Mouse (Mus musculus) ES-CJ7 (cell line): ENCODE measurements around the gene Wnt3.

Source experiments
- DNase-seq: peaks from one replicate; pipeline ENCODE4 v3.0.0; 2011; ENCODE audit warnings: low read depth, low spot score

Gene Wnt3

DNA sequence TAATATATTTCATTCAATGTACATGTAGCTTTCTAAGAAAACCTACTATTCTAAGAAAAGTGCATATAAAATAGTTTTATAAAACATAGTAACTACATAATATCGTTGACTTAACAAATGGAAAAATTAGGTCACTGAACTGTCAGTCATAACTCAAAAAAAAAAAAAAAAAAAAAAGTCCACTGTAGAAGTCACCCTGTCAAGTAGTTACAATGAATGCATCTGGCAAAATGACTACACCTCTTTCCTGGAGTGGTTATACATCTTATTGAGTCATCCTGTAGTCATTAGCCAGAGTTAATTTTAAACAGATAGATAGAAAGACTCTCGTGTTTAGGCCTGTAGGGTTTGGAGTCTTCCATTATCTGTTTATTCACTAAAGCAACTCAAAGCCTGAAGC is 65.0 kb downstream of the Wnt3 start:
- no peak for DNase-seq

DNA sequence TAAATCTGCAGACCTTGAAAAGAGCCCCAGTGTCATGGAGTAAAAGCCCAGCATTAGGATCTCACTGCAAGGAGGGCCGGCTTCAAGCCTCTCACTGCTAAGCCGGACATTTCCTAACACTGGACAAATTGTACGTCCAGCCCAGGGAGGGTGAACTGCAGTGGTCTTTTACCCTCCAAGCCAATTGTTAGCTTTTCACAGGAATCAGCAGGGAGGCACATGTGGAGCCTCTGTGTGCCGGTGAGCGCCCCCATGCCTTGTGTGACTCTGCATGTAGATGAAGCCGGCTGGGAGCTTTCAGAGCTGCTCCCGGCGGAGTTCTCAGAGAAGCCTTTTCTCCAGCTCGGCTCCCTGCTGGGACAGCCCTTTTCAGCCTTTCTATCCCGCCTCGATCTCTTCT is 66.9 kb downstream of the Wnt3 start:
- DNase-seq, result peak; percentile 90

DNA sequence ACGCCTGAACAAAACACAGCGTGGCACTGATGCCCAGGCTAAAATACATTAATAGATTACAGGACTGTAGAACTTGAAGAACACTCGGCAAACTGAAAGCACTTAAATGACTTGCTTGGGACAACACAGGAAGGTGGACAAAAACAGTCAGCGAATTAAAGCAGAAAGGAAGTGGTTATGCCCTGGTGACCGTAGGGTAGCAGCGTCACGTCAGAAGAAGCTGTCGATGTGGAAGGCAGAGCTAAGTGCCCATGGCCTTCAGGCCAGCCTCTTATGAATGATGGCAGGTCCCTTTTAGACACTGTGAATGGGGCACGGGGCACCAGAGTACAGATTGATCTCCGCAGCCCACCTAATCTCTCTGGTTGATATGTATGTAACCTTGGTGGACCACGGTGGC is 74.3 kb downstream of the Wnt3 start:
- DNase-seq, result no peak

DNA sequence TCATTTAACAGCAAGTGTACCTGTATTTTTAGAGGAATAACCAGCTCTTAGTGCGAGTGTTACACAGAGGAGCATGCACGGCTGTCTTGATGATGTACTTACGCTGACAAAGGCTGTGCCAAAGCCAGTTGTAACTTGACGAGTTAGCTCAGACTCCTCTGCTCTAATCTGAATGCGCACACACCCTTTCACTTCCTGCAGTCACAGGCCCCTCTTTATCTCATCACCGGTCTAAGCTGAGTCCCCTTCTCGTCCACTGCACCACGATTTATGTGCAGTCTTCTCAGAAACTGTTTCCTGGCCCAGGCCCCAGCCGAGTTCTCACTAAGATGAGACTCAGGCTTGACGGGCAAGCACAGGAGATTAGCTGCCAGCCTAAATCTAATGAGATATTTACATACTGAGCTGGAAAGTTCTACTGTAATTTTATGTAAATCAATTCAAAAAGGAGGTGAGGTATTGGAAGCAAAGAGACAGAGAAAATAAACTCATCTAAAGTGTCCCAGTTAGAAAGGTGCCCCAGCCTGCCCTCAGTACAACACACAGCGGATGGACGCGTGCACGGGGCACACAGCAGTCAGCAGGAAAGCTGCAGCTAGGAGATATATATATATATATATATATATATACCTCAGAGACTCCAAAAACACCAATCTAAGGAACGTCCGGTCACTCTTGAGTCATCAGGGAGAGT is 78.8 kb downstream of the Wnt3 start:
- DNase-seq, result no peak

DNA sequence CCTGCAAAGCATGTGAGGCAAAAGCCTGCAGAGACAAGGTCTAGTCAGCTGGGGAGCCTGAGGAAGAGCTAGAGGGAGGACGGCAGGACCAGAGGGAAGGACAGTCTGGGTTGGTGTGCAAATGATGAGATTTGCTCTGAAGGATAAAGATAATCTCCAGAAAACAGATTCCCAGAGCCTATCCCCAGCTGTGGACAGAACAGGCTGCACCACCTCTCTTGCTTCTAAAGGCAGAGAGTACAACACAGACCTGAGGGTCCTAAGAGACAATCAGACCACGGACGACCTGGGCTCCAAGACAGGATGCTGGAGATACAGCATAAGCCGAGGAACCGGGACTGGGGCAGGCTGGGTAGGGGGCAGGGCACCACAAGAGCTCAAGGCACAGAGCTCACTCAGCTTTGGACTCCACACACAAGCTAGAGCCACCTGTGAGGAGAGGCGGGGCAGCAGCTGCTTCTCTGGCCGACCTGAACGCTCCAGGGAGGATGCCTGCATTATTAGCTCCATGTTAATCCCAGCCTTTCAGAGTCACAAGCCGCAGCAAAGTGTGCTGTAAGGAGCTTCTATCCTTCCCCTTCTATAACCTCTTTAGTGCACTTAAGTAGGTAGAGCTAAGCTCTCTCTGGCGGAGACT is 79.5 kb downstream of the Wnt3 start:
- DNase-seq, result no peak

DNA sequence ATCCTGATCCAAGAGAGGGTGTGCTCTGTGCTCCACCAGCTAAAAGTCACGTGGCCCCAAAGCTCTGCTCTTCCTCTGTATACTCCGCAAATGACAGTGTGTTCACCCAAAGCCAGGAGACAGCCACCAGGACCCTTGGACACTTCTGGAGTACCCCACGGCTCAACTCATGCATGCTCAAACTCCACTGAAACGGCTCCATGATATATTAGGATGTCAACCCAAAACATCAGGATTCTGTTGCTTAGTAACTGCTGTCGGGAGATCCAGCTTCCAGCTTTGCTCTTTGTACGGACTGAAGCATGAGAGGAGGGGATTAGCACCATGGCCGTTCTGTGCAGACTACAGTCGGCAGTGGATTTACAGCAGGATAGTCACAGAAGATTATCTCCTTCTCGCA is 80.3 kb downstream of the Wnt3 start:
- no peak for DNase-seq

DNA sequence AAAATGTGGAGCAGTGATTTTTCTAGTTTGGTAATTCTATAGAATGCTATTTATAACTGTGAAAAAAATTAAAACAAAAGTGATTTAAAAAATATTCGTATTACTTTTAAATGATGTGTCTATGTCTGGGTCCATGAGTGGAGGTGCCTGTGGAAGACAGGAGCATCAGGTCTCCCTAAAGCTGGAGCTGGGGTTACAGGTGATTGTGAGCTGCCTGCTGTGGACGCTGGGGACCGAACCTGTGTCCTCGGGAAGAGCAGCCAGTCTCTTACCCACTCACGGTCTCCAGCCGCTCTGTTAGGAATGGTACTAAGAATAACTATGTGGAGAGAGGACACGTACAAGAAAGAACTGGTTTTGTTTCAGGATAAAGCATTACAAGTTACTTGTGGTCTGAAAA is 82.7 kb downstream of the Wnt3 start:
- DNase-seq, result no peak

DNA sequence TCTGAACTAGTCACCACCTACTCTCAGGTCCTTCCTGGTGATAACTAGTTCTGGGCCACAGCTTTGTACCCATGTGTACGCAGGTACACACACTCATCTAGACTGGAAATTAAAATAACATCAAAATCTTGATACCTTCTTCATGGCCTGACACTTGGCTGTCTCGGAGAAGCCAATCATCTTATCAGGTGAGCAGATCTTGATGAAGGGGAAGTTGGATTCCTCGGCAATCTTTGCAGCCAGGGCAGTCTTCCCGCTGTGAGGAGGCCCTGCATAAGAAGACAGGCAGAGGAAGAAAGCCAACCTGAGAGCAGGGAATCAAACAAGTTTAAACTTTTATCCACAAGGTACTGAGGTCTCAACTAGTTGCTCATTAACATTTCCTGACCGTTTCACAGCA is 84.8 kb downstream of the Wnt3 start:
- DNase-seq, result no peak

DNA sequence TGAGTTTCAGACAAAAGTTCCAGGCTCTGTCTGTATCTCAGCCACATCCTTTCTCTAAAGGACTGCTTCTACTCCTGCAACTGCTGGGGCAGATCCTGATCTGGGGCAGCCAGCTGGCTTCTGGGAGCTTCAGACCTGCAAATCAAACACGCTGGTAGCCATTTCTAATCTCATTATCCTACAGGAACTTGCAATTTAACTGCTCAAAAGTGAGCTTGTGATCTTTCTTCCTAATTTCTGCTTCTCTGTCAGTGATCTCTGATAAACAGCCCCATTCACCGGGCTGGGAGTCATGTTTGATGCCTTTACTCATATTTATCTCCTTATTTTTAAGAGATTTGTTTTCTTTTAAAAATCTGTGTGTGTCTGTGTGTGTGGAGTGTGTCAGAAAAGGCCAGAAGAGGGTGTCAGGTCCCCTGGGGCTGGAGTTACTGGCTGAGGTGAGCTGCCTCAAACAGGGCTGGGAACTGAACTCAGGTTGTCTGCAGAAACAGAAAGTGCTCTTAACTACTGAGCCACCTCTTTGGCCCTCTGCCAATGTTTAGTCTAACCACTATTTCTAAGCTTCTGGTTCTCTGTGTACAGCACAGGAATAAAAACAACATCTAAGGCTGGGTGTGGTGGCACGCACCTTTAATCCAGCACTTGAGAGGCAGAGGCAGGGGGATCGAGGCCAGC is 86.1 kb downstream of the Wnt3 start:
- DNase-seq, result no peak

DNA sequence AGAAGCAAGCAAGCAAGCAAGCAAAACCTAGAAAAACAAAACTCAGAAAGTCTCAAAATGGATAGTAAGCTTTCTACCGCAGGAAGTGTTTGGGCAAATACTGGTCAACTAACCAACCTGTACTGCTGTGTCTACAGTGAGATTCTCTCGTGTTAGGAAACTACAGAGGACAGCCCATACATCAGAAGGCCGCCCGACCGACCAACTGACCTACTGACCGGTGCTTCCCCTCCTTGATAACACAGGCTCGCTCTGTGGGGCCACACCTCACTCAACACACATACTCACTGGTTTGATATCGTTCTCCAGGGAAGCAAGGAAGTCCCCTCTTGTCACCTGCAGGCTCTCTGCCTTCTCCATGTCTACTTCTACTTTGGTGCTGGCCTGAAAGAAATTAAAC is 89.0 kb downstream of the Wnt3 start:
- DNase-seq, result no peak

DNA sequence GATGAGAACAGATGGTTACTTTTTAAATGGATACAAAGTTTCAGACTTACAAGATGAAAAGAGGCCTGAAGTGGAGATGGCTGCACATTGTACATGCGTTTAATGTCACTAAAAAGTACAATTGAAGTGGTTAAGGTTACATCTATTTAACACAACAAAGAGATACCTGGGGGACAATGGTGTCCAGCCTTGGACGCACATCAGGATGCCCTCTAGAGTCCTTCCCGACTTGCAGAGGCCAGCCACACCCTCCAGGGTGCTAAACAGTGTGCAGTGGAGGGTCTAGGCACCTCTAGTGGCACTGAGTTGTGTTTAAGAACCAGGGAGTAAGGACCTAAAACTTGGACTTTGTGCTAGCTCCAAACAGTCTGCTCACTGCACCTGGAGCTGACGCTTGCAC is 90.5 kb downstream of the Wnt3 start:
- DNase-seq, result peak; percentile 51

DNA sequence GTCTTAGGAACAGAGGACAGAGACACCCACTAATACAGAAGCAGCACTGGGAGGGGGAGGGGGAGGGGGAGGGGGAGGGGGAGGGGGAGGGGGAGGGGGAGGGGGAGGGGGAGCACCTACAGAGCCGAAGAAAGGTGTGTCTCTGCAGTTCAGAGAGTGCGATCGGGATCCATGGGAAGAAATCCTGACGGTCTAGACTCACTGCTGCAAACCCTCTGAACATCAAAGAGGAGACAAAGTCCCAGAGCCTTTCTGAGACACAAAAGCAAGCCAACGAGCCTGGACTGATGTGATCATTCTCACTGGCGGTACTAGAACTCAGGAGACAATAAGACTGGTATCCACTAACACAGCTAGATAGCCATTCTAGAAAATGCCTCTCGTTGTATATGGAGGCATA is 91.4 kb downstream of the Wnt3 start:
- peak; percentile 54 for DNase-seq
